Mouse (Mus musculus): Measurements from ENCODE around the gene Dnajc10.

Gene Dnajc10

DNA sequence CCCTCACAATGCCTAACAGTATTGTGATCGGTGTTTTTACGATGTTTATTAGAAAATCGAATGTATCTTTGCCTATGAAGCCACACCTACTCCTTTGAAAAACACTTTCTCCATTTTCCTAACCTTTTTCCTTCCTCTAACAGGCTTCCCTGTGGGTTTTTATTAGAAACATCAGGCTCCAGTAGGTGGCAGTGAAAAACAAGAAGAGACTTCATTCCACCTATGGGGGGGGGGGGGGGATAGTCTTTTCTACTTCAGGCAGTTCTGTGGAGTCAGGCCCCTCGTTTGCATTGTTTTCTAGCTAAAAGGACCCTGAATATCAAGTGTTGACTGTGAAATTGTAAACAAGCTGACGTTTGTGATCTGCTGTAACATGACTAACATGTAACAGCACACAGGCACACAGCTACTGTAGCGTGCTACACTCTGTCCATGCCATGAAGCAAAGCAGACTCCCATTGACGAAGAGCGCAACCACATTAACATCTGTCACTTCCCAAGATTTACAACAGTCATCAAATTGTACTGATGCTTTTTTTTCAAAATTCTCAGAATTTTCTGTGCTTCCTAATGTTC lies 41.5 kb downstream of the Dnajc10 start:
- no peak for DNase-seq

DNA sequence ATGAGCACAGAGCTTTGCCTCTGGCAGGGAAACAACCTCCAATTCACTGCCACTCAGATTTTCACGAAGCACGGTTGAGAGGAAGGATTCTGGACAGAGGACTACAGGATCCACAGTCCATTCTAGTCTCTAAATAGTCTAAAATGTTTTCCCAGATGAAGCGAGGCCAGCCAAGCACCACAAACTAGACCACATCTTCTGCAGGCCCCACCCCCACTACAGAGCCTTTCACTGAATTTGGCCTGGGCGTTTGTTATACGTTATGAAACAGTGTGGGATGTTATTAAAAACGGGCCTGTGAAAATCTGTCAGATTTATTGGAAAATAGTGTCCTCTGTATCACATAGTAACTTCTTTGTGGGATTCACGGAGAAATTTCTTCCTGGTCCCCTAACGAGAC lies 56.2 kb downstream of the Dnajc10 start:
- DNase-seq, result no peak

DNA sequence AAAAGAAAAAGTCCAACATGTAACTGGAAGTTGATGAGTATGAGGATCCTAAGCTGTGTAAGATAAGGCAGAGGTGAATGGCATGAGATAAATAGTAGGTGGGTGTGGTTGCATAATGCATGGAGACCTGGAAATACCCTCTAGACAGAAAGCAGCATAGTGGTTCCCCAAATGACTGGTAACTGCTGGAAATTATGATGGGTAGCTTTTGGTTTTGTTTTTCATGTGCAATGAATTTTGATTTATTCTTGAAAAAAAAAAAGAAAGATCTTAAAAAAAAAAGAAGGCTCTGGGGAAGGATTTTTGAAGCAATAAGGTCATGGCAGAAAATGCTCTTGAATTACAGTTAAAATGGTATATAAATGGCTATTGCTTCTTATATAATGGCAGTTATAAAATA lies 59.6 kb downstream of the Dnajc10 start:
- DNase-seq, result no peak

DNA sequence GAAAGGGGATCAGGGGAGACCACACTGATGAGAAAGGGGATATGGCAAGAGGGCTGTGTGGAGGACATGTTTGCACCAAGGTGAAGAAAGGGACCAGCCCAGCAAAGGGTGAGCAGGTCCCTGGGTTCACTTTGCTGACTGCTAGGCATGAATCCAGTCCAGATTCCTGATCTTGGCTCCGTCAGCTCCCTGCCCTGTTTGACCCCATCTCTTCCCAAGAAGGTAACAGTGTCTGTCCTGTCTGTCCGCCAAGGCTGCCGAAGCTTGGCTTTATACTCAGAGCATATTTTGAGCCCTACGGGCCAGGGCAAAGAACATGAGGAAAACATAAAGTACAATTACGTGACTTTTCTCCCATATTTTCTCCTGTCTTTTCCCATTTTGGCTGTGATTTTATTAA lies 64.6 kb downstream of the Dnajc10 start:
- no peak for DNase-seq

DNA sequence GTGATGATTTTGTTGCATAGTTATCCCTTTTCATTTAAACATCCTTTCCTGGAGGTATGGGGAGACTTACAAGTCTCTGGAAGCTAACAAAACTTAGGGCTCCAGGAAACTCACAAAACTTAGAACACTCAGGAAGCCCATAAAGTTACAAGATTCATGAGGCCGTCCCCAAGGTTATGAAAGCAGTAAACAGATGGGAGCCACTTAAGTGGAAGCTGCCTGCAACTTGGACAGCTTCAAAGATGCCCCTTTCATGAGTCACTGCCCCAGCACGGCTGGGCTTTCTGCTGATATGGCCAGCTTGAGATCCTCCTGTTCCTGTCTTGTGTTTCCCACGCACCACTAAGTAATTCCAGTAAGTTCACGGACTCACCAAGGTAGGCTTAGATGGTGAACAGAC lies 69.2 kb downstream of the Dnajc10 start:
- no peak for DNase-seq

DNA sequence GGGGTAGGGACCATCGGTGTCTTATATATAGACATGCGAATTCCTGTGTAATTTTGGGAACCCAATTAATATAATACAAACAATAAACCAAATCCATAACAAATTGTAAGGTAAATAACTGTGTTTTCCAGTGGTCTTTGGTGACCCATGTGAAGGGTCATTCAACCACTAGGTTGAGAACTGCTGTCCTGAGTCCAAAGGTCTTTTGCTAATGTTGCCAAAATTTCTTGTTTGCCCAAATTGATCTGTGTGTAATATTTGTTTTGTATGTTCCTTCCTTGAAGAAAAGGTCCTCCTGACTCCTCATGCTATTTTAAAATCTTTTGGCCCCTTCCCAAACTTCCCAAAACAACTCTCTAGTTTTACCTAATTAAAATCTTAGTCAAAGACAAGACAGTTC lies 71.0 kb downstream of the Dnajc10 start:
- no peak for DNase-seq

DNA sequence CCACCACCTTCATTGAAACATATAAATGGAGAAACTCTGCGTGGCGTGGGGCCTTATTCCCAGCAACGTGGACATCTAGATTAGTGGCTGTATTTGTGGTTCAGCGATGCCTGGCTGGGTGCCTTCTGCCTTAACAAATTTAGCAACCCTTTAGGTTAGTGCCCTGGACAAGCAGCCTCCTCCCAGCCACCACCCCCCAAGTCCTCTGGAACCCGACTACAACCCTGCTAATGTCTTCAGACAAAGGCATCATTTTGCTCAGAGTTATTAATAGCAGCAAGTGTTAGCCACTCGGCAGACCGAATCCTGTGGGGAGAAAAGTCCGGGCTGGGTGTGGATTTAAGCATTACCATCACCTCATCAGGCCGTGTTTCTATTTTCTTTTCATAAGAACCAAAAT lies 72.4 kb downstream of the Dnajc10 start:
- DNase-seq, result no peak

DNA sequence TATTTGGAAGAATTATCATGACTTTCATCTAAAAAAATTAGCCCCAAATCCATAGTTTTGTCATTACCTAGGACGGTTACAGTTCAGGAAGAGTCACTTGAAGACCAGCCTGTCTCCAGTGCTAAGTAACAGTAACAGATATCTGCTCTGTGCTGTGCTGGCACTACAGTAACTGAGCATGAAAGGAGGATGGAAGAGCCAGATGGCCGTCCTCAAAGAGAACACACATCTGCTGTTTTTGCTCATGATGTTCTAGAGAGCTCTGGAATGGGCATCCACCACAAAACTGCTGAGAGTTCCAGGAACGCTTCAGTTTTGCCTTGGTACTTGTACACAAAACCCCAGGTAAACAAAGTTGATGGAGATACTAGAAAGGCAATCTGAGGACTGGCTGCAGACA lies 73.1 kb downstream of the Dnajc10 start:
- no peak for DNase-seq

DNA sequence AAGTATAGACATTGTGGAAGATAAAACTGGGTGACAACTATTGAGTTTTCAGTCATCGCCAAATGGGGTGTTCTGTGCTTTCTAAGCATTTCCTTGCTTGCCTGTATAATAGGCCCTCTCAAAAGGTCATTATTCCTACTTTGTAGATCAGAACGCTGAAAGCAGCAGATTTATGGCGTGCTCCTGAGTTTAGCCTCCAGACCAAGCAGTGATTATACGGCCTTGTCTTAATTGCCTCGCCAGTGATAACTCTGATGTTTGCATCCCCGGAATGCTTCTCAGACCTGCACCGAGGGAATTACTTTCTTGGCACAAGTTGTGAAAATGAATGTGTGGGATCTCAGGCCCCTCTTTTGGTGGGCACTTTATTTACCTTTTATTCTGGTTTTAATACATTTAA lies 80.8 kb downstream of the Dnajc10 start:
- DNase-seq, result no peak

DNA sequence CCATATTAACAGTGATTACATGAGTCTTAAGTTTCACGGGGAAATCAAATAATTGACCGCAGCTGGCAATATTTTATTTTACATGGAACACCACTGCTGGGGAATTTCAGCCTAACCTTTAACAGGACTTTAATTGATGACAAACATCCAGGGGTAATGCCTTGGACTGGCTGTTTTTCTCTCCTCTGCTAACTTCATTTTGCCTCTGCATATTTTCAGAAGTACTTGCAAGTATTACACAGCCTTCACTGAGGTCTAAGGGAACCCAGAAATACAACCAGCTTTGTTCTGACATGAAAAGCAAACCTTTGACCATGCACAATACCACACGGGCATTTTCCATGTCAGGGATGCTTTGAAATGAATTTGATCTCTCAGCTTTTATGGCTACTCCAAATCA lies 81.6 kb downstream of the Dnajc10 start:
- no peak for DNase-seq

DNA sequence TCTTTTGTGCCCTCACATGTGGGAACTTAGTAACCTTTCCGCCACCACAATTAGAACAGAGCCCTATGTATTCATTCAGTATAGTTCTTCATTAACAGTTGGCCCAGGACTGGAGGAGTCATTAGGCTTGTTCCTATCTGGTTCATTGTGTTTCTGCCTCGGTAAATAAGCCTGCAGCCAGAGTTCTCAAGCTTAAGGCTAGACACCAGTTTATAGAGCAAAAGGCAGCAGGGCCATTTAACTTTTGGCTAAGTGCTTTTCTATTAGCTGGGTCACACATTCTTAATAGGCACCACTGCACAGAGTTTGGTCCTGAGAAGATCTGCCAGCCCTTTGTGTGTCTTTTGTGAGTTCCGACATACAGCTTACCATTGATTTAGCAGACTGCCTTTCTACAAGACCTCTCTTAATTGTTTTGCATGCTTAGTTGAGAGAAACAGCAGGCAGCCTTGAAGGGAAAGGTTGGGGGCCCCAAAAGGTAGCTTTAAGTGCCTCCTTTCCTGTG lies 83.4 kb downstream of the Dnajc10 start:
- DNase-seq, result no peak

Data from cerebellum, adult 9-11 months (tissue).